Mouse (Mus musculus): ENCODE data around the gene Rapsn.

Gene Rapsn

DNA sequence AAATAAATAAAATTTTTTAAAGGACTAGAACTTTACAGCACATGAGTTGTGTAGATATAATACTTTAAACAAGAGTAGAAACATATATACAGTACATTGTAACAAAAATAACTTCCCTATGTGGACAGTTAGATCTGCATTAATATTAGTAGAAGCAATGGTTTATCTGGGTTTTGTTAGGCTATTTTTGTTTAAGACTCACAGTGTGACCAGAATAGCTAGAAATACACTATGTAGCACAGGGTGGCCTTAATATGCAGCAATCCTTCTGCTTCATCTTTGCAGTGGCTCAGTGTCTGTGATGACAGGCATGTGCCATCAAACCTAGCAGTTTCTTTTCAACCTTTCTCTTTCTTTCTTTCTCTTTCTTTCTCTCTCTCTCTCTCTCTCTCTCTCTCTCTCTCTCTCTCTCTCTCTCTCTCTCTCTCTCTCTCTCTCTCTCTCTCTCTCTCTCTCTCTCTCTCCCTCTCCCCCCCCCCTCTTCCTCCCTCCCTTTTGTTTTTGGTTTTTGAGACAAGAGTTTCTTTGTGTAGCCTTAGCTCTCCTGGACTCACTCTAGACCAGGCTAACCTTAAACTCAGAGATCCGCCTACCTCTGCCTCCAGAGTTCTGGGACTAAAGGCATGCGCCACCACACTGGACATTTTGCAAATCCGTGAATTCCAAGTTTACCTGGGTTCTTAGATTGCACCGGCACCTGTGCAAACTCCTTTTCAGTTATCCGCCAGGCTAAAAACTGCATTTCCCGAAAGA, 17.9 kb downstream of the Rapsn start:
- DNase-seq (ENCODE audit: low spot score in 2 of 2) = no peak

DNA sequence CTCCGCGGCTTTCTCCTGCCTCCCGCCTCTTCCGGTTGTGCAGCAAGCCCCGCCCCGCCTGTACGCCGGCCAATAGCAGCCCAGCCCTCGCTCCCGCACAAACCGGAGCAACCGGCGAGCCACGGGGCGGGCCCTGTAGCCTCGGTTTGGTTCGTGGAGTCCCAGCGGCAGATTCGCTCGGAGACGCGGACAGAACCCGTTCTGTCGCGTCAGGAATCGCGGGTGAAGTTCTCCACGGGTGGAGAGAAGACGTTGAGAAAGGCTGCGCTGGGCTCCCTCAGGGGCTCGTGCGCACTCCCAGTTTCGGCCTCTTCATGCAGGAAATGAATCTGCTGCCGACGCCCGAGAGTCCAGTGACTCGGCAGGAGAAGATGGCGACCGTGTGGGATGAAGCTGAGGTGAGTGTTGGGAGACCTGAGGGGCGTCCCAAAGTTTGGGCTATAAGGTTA, 18.5 kb downstream of the Rapsn start, which contains the start of gene Psmc3:
Psmc3 (plus strand) TSS at position 76 of the 449 bp plus-strand sequence.
- DNase-seq (ENCODE audit: low spot score in 2 of 2) = peak; percentile 94 to 96

DNA sequence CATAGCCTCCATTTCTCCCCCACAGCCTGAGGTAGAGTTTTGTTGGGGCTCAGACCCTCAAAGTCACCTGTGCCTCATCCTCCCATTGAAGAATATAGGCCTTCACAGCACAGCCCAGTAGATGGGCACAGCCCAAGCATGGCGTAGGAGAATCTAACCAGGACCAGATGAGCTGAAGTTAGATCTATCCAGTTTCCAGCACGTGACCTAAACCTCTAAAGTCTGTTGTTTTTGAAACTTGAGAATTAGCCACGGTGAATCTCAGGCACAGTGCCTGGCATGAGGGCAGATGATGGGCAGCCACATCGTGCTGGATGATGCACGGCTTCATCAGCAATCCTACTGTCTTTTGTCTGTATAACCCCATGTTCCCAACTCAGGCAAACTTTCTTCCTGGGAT, 23.0 kb downstream of the Rapsn start:
- no peak for DNase-seq (ENCODE audit: low spot score in 2 of 2)

GRCm38 (mm10) chr2:91059376-91059775, 24.0 kb downstream of the Rapsn start:
- no peak for DNase-seq (ENCODE audit: low spot score in 2 of 2)

GRCm38 (mm10) chr2:91060544-91061355, 25.3 kb downstream of the Rapsn start:
- DNase-seq (ENCODE audit: low spot score in 2 of 2) = no peak

DNA sequence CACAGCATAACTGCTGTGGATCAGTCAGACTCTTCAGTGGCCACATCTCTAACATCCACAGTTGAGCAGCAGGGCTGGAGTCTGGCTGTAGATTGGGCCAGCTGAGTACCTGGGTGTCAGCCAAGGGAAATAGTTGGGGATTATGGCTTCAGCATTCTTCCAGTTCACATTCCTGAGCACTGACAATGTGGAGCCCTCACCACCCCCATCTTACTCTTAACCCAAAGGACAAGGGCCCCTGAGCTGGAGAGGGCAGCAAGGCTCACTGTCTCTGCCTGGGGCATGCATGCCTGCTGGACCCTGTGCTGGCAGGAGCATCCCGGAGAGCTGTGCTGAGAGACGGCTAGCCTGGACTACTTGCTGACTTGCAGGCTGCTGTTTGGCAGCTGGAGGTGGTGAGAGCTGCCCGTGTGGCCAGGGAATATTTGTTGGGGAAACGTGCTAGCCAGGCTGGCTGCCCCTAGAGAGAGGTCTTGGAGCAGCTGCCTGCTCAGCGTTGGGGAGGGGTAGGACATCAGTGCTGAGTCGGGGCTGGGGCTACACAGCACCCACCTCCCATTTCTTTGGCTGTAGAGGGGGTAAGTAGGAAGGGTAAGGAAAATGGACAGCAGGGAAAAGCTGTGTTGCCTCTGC, 26.5 kb downstream of the Rapsn start:
- DNase-seq (ENCODE audit: low spot score in 2 of 2) = peak; percentile 61 to 69

DNA sequence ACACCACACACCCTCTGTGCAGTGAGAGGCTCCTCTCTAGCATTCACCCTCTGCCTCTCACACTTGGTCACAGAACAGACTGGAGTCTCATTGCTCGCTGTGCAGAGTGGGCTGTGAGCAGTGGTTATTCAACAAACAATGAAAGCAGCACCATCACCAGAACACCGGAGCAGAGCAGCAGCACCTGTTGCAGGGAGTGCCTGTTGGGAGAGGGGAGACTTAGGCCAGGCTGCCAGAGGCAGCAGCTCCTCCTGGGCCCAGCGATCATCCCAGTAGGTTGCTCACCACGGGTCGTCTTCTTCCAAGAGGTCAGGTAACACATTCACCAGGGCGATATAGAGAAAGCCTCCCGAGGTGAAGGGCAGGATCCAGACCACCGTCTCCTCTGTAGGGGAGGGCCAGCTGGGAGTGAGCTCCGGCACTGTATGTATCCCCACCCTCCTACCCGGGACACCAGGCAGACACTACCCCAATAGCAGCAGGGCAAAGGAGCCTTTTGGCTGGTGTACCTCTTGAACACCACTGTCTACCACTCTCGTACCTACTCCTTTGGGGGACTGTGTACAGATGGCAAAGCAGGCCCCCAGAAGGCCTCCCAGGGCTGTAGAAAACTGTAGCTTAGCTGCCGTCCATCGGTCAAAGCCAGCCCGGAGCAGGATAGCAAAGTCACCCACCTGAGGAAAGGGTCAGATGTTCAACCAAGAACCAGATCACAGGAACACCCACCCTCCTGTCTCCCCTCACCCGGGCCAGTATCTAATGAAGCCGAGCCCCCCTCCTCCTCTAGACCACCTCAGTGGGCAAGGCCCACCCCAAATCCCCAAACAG, 27.6 kb downstream of the Rapsn start:
- DNase-seq (ENCODE audit: low spot score in 2 of 2) = no peak

DNA sequence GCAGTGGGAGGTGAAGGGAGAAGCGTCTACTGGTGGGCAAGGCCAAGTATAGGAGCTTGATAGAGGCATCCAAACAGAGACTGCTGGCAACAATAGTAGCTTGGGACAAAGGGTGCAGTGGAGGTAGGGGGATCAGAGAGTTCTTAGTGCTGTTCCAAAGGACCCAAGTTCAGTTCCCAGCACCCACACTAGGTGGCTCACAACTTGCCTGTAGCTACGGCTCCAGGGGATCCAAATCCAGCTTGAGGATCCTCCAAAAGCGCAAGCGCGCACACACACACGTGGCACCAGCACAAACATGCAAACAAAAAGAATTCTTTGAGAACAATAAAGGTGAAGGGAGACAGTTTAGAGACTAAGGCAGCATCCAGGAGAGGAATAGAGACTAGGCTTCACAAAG, 28.8 kb downstream of the Rapsn start:
- no peak for DNase-seq (ENCODE audit: low spot score in 2 of 2)

DNA sequence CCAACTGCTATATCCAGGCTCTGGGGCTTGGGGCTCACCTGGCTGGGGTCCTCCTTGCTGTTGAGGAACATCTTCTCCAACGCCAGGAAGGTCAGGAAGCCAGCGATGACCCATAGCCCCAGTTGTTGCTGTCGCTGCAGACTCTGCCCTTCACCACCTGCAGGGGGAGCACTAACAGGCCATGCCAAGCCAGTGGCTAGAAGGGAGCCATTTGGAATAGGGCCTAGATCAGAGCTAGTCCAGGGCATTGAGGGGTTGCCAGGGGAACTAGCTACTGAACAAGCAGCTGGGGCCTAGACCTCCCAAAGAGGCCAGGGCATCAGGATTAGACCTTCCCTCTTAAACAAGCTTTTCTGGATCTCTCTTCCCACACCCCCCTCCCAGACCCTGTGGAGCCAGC, 30.1 kb downstream of the Rapsn start:
- DNase-seq (ENCODE audit: low spot score in 2 of 2) = peak in 1 of 2 experiments; percentile 38

DNA sequence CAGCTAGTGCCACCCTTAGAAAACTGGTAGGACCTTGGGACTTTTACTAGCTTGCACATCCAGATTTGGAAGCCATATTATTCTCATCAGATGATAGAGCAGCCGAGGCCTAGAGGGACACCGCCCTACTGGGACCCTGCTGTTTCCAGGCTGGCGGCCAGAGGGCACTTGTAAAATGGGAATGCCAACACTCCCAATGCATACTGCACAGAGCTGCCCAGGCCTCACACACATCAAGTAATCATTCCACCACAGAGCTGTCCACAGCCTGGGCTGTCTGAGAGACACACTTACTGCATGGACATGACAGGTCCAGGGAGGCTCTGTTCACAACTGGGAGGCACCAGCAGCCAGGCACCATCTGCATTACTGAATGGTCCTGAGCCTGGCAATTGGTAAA, 31.0 kb downstream of the Rapsn start:
- peak in 1 of 2 experiments; percentile 28 for DNase-seq (ENCODE audit: low spot score in 2 of 2)

DNA sequence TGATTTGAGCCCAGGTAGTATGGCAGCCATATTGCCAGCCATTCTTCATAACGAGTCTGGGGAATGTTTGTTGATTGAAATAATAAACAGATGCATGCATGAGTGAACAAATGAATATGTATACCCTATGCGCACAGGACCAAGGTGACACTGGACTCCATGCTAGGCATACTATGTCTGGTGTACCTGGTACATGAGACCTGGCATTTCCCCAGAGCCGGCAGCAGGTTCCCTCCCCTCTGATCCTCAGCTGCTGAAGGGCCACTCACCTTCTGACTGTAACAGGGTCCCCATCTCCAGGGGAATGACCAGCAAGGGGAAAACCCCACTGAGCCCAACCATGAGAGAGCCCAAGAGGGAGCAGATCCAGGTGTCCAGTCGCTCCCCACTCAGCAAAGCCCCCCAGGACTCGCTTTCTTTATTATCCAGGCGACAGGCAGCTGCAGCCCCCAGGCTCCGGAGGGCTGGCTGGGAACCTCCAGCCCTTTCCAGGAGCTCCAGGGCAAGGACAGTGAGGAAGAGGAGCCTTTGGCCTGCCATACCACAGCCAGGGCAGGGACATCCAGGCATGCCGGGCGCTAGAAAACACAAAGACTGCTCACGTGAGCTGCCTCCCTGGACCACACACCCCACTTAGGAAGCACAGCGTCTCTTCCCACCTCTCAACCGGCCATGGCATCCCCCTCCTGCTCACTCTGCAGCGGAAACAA, 32.9 kb downstream of the Rapsn start:
- no peak for DNase-seq (ENCODE audit: low spot score in 2 of 2)

GRCm38 (mm10) chr2:91068872-91069165, 33.4 kb downstream of the Rapsn start:
- no peak for DNase-seq (ENCODE audit: low spot score in 2 of 2)

DNA sequence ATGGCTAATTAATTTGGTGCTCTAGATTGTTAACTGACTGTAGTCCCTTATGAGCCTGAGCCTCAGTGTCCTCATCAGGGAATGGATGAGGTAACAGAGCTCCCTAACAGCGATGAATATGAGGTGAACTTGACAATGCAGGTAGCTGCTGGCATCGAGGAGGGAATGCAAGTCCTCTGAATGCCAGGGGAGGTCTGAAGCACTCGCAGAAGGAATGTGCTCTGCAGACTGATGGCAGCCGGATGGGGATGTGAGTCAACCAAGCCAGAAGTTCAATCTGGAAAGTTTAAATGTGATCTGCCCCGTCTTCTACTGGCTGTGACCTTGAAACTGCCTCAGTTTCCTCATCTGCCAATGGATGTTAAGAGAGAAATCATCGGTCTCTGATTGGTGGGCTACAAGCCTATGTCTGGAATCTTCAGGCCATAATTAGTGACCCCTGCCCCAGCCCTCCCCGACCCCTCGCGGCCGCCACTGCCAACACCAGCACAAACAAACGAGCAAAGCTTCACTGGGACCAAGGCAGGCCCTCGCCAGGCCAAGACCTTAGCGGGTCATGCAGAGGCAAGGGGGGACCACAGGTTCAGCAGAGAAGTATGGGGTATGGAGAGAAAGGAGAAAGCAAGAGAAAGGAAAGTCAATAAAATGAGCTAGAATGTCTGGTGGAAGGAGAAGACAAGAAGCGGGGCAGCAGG, 34.0 kb downstream of the Rapsn start:
- no peak for DNase-seq (ENCODE audit: low spot score in 2 of 2)

- DNase-seq (ENCODE audit: low spot score in 2 of 2) = peak; percentile 98
Observed at GRCm38 (mm10) chr2:91070076-91070800, 34.8 kb downstream of the Rapsn start, which contains the start of gene Slc39a13. Gene Slc39a13, minus strand, starts transcription at chr2:91070417.

DNA sequence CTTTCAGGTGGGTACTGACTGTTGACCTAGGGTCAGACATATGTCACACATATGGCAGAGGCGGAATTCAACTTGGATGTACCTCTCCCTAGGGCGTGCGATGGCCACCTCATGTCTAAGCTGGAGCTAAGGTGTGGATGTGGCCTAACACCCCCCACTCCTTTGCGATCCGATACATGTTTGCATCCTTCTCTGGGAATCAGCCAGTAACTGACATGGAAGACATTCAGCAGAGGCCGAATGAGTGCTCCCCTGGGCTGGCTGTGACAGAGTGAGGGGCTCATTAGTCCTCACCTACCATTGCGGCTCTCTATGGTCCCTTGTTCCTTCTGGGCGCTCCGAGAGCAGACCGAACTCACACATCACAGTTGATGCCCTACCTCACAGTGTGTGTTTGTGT, 35.6 kb downstream of the Rapsn start:
- DNase-seq (ENCODE audit: low spot score in 2 of 2) = no peak

- DNase-seq (ENCODE audit: low spot score in 2 of 2) = no peak
Observed at GRCm38 (mm10) chr2:91072092-91072491, 36.7 kb downstream of the Rapsn start.

DNA sequence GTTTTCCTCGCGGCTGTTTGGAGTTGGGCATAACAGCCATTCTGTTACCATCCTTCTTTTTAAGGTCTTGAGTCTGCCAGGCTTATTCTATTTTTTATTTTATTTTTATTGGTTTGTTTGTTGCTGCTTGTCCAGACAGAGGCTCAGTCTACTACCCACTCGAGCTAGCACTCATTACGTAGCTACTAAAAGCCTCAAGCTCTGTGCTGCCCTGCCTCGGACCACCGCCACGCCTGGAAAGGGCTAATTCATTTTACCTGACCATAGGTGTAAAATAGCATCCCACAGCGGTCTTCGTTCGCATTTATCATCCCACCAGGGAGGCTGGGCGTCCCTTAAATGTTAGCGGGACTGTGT, 42.5 kb downstream of the Rapsn start:
- no peak for DNase-seq (ENCODE audit: low spot score in 2 of 2)

GRCm38 (mm10) chr2:91078314-91079025, 43.0 kb downstream of the Rapsn start:
- DNase-seq (ENCODE audit: low spot score in 2 of 2) = no peak

DNA sequence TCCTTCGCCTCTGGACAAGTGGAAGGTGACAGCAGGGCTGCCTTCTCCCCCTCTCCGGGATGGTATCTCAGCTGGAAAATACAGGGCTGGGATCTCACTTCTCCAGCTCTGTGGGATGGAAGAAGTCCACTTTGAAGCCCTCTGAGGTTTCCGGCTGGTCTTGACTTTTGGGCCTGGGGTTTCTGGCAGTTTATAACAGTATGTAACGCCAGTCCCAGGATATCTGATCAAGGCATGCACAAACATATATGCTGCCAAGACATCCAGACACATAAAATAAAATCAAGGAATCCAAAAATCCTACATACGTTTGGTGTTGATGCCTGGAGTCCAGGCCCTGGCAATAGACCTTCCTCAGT, 43.6 kb downstream of the Rapsn start:
- DNase-seq (ENCODE audit: low spot score in 2 of 2) = no peak

All from heart, adult 9 months (tissue).